Mouse (Mus musculus): ENCODE measurements around the gene Ftcd.

The Ftcd gene

DNA sequence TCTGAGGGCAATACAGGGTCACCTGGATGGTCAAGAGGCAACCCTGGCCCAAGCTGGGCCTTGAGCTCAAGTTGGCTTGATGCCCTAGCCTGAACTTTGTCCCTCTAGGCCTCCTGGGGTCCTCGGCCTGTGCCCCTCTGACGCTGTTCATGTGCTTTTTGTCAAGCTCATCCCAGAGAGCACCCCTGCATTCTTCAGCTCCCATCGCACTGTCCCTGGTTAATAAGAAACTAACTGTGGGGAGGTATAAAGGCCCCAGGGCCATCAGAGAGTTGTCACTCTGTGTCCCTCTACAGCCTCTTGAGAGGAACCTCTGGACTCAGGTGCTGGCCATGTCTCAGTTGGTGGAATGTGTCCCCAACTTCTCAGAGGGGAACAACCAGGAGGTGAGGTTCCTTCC is at the start of gene Ftcd:
Gene Ftcd (plus strand): TSS at position 275 of the 400 bp plus-strand sequence.
- no peak for DNase-seq (ENCODE audit: low read depth)

DNA sequence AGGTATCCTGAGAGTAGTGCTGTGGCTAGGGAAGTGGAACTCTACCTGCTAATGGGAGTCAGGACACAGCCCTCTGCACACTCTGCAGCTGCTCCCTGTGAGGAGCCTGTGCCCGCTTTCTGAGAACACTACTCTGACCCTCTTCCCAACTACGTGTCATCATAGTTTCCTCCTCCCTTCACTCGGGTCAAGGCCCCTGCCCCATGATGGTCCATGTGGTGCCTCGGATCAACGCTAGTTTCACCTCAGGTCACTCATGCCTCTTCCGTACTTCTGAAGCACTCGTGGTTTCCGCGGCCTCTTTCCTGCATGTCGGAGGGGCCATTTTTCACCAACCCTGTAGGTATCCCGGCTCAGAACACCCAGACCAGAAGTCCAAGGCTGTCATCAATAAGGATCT is 44.5 kb upstream of the Ftcd start:
- no peak for DNase-seq (ENCODE audit: low read depth)

DNA sequence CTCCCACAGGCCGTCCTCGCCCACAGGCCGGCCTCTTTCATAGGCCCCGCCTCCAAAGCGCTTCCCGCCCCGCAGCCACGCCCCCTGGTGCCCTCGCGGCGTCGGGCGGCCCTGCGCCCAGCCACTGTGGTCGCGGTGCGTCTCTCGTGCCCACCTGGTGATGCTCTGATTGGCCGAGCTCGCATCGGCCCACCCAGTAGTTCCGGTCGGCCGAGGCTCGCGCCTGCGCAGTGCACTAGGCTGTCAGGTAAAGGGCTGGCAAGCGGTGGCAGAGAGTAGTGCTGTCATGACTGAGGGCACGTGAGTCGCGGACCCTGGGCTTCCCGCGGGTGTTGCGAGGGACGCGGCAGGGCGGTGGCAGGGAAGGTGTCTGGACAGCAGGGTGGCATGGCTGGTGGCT is 44.1 kb upstream of the Ftcd start, which contains the start of gene Lss:
Gene Lss (plus strand): TSS at position 214 of the 400 bp plus-strand sequence.
- DNase-seq (ENCODE audit: low read depth): peak; percentile 97

DNA sequence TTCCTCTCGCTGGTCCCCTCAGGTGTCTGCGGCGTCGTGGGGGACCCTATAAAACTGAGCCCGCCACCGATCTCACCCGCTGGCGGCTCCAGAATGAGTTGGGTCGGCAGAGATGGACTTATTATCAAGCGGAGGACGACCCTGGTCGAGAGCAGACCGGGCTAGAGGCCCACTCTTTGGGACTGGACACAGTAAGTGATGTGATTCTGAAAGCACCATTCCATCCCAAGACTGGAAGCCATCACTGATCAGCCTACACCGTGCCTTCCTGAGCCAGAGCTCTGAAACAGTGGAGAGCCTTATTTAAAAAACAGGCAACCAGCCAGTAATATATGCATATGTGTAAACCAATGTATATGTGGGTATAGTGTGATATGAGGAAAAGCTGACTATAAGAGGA is 43.6 kb upstream of the Ftcd start:
- DNase-seq (ENCODE audit: low read depth): no peak

DNA sequence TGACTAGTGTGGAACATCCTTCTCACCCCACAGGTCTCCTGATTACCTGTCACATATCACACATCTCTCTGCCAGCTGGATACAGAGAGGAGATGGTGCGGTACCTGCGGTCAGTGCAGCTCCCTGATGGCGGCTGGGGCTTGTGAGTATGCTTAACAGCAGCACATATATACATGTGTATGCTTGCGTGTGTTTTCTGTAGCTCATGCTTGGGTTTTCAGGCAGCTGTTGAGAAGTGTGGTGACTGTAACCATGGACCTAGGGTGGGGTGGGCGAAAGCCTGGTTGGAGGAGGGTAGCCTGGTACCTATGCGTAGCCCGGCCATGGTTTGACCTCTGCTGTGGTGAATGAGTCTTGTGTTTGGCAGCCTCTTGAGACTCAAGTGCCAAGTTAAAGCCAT is 39.9 kb upstream of the Ftcd start:
- DNase-seq (ENCODE audit: low read depth): no peak

DNA sequence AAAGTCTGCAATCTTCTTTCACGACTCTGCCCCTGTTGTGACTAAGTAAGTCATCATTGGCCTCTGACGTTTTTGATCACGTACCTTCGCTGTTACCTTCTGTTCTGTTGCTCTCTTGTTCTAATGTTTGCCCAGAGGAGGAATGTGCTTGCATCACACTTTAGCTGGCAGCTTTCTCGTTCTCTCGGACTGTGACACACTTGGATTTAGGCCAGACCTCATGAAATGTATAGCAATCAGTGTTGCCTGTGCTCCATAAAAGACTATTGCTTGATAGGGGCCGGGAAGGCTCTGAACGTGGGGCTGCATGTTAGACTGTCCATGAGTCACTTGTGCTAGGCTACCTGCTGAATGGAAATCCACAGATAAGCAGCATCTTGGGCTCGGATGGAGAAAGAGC is 37.8 kb upstream of the Ftcd start:
- no peak for DNase-seq (ENCODE audit: low read depth)

DNA sequence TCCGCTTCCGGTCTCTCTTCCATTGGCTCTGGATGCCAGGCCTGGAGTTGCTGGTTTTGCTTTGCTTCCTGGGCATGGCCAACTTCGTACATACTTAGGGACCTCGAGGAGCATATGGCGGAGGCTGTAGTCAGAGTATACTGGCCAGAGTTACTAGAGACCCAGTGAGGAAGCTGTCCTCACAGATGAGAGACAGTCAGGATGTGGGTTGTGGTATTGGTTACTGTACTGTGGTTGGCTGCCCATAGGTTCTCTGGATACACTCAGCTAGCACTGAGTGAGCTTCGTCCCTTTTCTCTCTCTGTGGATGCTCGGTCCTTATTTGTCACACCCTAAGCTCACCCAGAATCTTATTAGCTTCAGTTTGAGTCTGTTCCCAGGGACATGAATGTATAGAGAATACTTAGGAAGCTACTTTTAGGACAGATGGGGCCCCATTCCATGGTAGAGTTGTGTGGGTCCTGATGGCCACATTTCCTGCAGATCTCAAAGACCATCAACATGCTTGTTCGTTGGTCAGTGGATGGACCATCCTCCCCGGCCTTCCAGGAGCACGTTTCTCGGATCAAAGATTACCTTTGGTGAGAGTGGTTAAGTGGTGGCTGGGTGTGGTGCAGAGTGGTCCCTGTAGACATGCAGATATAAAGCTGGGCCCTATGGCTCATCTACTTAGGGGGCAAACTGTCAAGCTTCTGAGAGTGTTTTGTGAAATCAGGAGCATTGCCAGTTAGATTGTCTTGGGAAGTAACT is 33.9 kb upstream of the Ftcd start:
- peak; percentile 47 for DNase-seq (ENCODE audit: low read depth)

DNA sequence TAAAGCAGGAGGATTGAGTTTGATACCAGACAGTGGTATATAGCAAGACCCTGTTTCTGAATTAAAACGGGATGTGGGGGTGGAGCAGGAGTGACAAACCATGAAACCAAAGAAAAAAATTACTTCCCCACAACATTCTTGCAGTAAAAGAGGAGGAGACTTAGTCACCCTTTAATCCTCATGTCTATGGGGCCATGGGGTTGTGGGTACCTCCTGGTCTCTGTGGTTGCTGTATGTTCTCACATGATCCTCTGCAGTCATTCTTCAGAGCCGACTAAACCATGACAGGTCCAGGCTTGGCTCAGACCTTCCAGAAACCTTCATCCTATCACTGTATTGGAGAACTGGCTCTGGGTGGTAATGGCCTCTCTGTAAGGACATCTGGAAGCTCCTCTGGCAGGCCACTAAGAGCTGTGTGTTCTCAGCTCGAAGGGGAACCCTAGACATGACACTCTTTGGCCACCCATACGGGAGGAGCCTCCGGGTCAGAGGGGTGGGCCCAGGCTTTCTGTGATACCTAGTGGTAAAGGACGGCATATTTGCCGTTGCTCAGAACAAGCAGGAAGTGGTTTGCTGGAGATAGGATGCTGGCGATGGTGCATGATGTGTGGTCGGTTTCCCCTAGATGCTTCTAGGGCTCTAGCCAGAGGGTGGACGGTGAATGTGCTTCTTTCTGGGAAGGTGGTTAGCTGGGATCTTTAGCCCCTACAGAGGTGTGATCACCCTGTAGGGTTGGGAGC is 32.6 kb upstream of the Ftcd start:
- DNase-seq (ENCODE audit: low read depth): peak; percentile 62

DNA sequence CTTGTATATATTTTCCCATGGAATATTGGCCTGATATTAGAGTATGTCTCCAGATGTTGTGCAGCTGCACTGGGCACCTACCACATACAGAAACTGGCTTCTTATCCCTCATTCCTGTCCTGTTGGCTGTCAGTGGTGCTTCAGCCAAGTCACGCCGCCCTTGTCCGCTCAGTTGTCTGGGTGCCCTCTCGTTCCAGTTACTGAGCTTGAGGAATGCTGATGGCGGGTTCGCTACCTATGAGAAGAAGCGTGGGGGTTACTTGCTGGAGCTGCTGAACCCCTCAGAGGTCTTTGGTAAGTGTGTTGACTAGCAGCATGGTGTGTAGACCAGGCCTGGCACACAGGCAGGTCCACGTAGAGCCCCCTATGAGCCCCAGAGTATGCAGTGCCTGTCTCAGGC is 28.9 kb upstream of the Ftcd start:
- DNase-seq (ENCODE audit: low read depth): no peak

DNA sequence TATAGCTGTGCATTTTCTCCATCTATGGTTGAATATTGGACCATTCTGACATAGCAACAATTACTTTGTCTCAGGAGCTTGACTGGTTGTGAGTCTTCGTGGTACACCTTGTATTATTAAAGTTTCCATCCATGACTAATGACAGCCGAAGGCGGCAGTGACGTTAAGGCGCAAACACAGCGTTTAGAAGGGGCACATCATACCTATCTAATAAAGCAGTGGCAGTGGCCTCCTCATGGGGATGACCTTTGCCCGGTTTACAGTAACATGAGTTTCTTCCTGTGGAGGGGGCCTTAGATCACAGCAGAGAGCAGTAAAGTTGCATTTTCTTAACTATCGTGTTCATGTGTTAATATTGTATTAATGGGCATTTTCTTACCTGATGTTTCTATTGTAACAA is 27.2 kb upstream of the Ftcd start:
- DNase-seq (ENCODE audit: low read depth): no peak

DNA sequence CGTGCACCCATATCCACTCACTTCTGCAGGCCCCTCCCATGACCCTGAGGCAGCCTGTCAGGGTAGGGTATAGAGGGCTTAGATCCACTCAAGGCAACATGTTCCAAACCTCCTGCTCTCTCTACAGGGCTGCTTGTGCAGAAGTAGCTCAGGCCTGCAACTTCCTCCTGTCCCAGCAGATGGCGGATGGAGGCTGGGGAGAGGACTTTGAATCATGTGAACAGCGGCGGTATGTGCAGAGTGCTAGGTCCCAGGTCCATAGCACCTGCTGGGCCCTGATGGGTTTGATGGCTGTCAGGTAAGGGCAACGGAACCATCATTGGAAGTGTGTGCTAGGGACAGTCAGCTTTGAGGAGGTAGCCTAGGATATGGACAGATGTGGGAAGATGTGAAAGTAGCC is 25.0 kb upstream of the Ftcd start:
- DNase-seq (ENCODE audit: low read depth): no peak

DNA sequence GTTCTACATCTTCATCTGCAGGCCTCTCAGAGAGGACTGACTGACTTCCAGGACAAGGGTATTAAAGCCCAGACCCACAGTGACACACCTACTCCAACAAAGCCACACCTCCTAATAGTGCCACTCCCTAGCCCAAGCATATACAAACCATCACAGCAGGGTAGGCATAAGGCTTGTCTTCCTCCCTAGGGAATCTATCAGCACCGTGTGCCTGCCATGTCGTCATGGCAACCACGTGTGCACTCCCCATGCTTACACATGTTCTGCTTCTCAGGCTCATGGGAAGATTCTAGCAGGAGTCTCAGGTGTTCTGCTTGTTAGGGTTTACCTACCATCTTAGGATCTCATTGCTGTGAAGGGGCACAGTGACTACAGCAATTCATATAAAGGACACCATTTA is 23.9 kb upstream of the Ftcd start:
- no peak for DNase-seq (ENCODE audit: low read depth)

DNA sequence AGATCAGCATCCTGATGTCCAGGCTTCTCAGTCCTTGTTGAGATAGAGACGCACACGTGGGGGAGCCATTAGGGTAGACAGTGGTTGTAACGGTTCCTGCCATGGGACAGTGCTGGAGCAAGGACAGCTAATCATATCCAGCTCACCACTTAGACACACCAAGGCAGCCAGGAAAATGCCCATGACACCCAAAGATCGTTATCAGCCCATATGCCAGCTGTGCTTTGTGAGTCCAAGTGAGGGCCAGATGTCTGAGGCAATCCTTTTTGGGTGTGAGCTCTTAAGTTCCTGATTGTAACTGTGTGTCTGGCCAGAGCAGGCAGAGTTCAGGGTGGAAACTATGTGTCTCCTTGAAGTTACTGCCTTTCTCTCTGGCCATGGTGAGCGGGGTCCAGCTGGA is 21.4 kb upstream of the Ftcd start:
- no peak for DNase-seq (ENCODE audit: low read depth)

DNA sequence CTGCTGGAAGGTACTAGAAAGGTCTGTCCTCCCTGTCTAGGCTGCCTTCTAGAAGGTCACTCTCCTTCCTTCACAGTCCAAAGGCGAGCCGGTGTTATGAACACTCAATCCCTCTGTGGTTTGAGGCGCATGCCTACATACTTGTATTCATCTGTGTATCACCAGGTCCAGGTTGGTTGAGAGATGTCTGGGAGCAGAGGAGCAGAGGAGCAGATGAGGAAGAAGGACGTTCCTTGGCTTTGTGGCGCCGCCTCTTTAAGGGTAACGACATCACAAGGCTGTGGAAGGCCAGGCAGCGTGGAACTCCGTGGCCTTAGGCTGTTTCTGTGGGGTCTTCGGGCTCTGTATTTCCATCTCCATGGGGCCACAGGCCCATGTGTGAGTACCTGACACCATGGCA is 13.5 kb upstream of the Ftcd start, which contains the start of gene Spatc1l:
Gene Spatc1l (plus strand): TSS at position 301 of the 400 bp plus-strand sequence.
- DNase-seq (ENCODE audit: low read depth): no peak

DNA sequence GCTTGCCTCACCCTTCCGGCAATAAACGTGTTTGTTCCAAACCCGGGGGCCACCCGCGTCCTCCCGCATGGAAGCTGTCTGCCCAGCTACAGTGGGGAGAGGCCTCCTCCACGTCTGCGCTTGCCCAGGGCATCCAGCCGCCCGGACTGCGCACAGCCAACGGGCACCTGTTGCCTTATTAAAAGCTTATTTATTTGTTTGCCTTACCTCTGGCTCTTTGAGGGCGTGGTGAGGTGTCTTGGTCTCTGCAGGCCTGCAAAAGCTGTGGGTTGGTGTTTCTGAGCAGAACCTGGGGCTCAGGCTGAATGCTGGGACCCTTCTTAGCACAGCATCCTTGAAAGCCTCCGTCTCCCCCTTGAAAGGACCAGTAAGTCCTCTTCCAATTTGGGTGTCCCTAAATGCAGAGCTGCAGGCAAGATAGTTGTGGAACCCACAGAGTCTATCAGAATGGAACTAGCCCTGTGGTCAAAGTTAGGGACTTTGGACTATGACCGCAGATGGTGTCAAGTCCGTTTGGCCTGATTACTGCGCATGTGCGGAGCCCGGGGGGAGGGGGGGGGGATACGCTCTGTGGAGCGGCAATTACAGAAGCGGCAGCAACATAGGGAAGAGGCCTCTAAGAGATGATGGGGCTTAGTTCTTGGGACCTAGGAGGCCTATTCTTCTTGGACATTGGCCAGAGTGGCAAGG is 5.3 kb upstream of the Ftcd start:
- no peak for DNase-seq (ENCODE audit: low read depth)

DNA sequence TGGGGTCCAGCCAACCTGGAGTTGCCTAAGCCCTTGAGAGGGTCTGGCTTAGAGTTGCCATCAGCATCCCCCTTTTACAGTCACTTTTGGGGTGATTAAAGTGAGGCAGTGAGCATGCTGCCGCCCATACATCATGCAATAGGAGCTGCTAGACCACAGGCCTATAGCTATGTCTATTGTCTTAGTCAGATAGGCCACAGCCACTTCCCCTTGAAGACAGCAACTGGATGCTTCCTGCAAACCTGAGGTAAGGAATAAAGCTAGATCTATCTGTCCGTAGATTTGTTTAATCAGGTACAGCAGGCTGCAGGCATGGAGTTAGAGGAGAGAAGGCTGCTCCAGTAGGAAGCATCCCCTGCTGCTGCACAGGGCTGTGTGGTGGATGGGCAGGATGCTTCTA is 4.4 kb upstream of the Ftcd start:
- no peak for DNase-seq (ENCODE audit: low read depth)

DNA sequence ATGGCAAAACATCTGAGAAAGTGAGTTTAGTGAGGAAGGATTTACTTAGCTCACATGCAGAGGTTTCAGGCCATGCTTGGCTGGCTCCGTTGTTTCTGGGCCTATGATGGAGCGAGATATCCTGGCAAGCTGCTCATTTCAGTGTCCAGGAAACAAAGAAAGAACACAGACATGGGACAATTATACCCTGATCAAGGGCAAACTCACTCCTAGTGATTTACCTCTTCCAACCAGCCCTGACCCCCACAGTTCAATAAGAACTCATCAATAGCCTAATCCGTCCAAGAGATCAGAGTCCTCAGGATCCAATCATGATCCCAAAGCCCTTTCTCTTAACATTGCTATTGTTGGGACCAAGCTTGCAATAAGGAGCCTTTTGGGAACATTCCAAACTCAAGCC is 3.3 kb upstream of the Ftcd start:
- no peak for DNase-seq (ENCODE audit: low read depth)

DNA sequence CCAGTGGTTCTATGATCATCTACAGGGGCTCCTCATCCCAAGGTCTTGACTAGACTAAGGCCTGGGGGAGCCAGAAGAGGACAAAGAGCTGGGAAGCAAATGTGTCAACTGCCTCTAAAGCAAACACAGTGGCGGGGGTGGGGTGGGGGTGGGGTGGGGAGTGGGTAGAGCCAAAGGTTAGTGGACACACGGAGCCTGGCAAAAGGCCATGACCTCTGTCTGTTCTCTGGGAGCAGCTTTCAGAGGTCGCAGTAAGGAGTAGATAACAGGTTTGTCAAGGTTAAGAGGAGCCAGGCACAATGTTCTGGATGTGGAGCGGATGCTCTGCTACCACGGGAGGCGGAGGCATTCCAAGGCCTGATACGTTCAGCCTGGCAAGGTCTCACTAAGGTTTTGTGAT is 1.5 kb downstream of the Ftcd start:
- DNase-seq (ENCODE audit: low read depth): no peak

DNA sequence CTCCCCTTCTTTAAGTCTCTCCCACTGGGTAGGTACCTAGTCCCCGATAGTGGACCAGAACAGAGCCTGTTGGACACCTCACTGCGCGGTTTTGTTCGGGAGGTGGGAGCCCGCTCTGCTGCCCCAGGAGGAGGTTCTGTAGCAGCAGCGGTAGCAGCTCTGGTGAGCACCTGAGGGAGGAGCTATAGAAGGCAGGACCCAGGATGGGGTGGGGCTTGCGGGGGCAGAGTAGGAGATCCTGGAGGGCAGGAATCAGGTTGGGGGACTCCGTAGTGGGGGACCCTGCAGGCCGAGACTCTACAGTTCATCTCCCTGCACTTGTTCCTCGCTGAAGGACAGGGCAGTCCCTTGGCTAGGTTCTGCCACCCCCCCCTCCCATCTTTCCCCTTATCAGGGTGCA is 8.7 kb downstream of the Ftcd start:
- no peak for DNase-seq (ENCODE audit: low read depth)

DNA sequence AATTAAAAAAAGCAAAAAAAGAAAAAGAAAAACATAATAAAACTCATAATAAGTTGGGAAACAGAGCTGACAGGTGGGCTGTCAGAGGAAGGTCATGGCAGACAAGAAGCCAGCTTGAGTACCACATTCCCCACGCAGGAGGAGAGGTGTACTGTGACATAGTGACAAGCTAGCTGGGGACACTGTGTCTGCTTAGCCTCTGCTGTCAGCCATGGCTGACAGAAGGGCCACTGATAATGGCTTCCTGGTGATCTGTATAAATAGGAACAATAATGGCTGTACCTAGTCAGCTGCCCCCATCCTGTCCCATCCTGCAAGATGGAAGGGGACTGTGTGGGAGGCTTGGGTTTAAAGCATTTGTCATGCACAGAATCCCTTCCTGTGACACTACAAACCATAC is 10.7 kb downstream of the Ftcd start:
- DNase-seq (ENCODE audit: low read depth): no peak

DNA sequence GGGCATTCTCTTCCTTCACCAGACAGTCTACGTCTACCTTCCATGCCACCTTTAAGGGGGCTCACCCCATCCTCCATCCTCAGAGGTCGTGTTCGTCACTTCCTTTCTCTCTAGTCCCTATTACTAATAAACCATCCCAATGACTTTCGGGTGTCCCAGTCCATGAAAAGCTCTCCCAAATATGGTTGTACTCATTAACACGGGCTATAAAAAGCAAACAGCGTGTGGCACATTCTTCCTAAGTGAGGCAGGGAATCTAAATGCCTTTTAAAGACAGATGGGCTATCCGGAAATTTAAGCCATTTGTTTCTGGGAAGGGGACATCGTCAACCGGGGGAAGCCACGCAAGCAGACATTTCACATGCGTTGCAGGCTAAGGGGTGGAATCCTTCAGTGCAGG is 14.7 kb downstream of the Ftcd start:
- DNase-seq (ENCODE audit: low read depth): no peak

DNA sequence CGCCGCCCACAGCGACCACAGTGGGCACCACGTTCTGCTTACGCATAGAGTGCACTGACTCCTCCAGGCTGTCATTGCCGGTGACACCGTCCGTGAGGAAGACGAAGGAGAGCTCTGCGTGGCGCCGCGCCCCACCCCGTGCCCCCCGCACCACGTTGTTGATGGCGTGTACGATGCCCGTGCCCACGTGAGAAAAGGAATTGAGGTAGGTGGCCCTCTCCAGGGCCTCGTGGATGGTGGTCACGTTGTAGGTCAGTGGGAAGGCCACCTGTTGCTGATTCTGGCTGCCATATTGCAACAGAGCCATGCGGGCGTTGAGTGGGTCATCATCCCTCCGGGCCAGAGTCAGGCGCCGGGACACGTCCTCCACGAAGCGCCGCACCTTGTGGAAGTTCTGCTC is 20.9 kb downstream of the Ftcd start:
- DNase-seq (ENCODE audit: low read depth): no peak

DNA sequence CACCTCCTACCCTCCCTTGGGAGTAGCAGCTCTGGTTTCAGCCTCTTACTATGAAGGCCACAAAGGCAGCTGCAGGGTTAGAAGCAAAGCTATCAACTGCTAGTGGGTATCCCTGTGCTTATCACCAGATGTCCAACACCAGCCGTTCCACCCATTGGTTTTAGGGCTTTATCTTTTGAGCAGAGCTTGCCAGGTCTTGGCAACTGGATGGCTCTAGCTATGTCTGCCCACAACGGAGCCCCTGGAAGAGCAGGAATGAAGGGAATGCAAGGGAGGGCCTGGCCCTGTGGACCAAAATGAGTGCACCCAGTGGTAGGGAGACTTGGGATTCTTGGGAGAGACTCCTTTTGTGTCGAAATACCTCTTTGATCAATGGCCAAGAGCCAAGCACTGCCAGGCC is 27.2 kb downstream of the Ftcd start:
- no peak for DNase-seq (ENCODE audit: low read depth)

All from induced T-regulatory cell, adult 2 months (primary cell).